Mouse (Mus musculus): ENCODE data around the gene Ifi214. TPM values are rescaled to one million over a fixed set of nuclear protein-coding genes. Genes with fewer than 3 reads are reported as not detected.

Gene Ifi214
- 28.3 TPM for polyA plus RNA-seq (2017; shearing (Covaris generic))

GRCm38 (mm10) chr1:173535791-173536190 lies at the start of gene Ifi214:
Gene Ifi214, minus strand, starts transcription at chr1:173535957.

GRCm38 (mm10) chr1:173490812-173491480 lies 44.8 kb downstream of the Ifi214 start, which contains the start of gene Ifi206:
Gene Ifi206, minus strand, starts transcription at chr1:173491041.

Other genes starting within 250 kb of the Ifi214 start
- gene Ackr1, start 202.2 kb downstream of the Ifi214 start, polyA plus RNA-seq (2017; shearing (Covaris generic)): not detected
- 39.1 TPM for gene Aim2, start 185.1 kb downstream of the Ifi214 start, polyA plus RNA-seq (2017; shearing (Covaris generic))
- not detected for gene Cadm3, start 168.3 kb downstream of the Ifi214 start, polyA plus RNA-seq (2017; shearing (Covaris generic))
- 67.5 TPM for gene Ifi206, start 44.9 kb downstream of the Ifi214 start, polyA plus RNA-seq (2017; shearing (Covaris generic))
- gene Ifi213, start 63.3 kb upstream of the Ifi214 start, polyA plus RNA-seq (2017; shearing (Covaris generic)): 89.8 TPM
- gene Ifi209, start 95.0 kb upstream of the Ifi214 start, polyA plus RNA-seq (2017; shearing (Covaris generic)): 109 TPM
- gene Ifi208, start 137.7 kb upstream of the Ifi214 start, polyA plus RNA-seq (2017; shearing (Covaris generic)): 105 TPM
- not detected for gene Ifi207, start 205.8 kb upstream of the Ifi214 start, polyA plus RNA-seq (2017; shearing (Covaris generic))
- not detected for gene Ifi204, start 231.0 kb upstream of the Ifi214 start, polyA plus RNA-seq (2017; shearing (Covaris generic))

Data from naive thymus-derived CD4-positive, alpha-beta T cell, adult 5 months (primary cell).